Comparison of ENCODE assay signal across 8 mouse cellular contexts in genomic region chr2:31442480-31443160, GRCm38 (mm10). TPM values are rescaled to one million over a fixed set of nuclear protein-coding genes. Genes with fewer than 3 reads are reported as not detected.
DNase-seq lines count a peak whose midpoint lies in the region; ATAC-seq and TF ChIP-seq lines count a peak whose summit lies in the region.

No protein-coding gene starts in this region.

- DNase-seq in embryo, embryonic 10 days (ENCODE audit: low spot score), result peak; percentile 45
- DNase-seq in embryo, embryonic 10.5 days (ENCODE audit: low spot score), result no peak
- DNase-seq in urinary bladder, postnatal 14 days (ENCODE audit: low spot score), result peak; percentile 46
- DNase-seq in urinary bladder, adult 2 months (ENCODE audit: low spot score), result no peak
- DNase-seq in layer of hippocampus, adult 18-20 months (ENCODE audit: low spot score in 2 of 2), result peak; percentile 67 to 85
- DNase-seq in stomach, postnatal 0 days (ENCODE audit: low spot score), result peak; percentile 37
- no peak for DNase-seq in liver, postnatal 0 days
- DNase-seq in midbrain, embryonic 14.5 days, result no peak

- no peaks in the 10 kb centered on the region for H3K36me3 ChIP-seq in stomach, postnatal 0 days (ENCODE audit: control insufficient read depth, insufficient read depth, low read length)
- no peaks in the 10 kb centered on the region for H3K36me3 ChIP-seq in liver, postnatal 0 days (replicated peaks; ENCODE audit: insufficient read depth, low read length)
- H3K36me3 ChIP-seq in midbrain, embryonic 14.5 days (ENCODE audit: control insufficient read depth, insufficient read depth, low read length), result no peaks in the 10 kb centered on the region

- peak; percentile 90 for ATAC-seq in stomach, postnatal 0 days (ENCODE audit: low FRiP score, low TSS enrichment)
- no peak; the same call in 1 of the 2 replicates for ATAC-seq in liver, postnatal 0 days
- no peak for ATAC-seq in midbrain, embryonic 14.5 days (ENCODE audit: low FRiP score, low TSS enrichment)

- no peak for TF ChIP-seq CTCF in stomach, postnatal 0 days (IDR thresholded peaks at IDR 0.05; ENCODE audit: low read depth)
- no peak for TF ChIP-seq CTCF in liver, postnatal 0 days (IDR thresholded peaks at IDR 0.05; ENCODE audit: low read depth)

- H3K9me3 ChIP-seq in stomach, postnatal 0 days (ENCODE audit: control insufficient read depth, low read length), result no peaks in the 10 kb centered on the region
- H3K9me3 ChIP-seq in liver, postnatal 0 days (ENCODE audit: low read length), result no peaks in the 10 kb centered on the region
- no peaks in the 10 kb centered on the region for H3K9me3 ChIP-seq in midbrain, embryonic 14.5 days (ENCODE audit: control insufficient read depth, low read length)

- H3K27me3 ChIP-seq in stomach, postnatal 0 days (ENCODE audit: control insufficient read depth, insufficient read depth, low read length), result no peaks in the 10 kb centered on the region
- H3K27me3 ChIP-seq in liver, postnatal 0 days (ENCODE audit: insufficient read depth, low read length), result no peaks in the 10 kb centered on the region
- H3K27me3 ChIP-seq in midbrain, embryonic 14.5 days (ENCODE audit: control insufficient read depth, insufficient read depth, low read length), result no peaks in the 10 kb centered on the region

- WGBS in stomach, postnatal 0 days, result 59% methylated on average over 11 of the region's 11 CpGs
- 52% methylated on average over 11 of the region's 11 CpGs for WGBS in liver, postnatal 0 days (ENCODE audit: insufficient replicate concordance)
- WGBS in midbrain, embryonic 14.5 days, result 64% methylated on average over 11 of the region's 11 CpGs

- H3K4me3 ChIP-seq in stomach, postnatal 0 days (ENCODE audit: low read depth, low read length), result no peak overlapping the region
- H3K4me3 ChIP-seq in liver, postnatal 0 days (ENCODE audit: low read depth, low read length), result no peak overlapping the region
- H3K4me3 ChIP-seq in midbrain, embryonic 14.5 days (replicated peaks; ENCODE audit: low read depth, low read length), result no peak overlapping the region

- H3K27ac ChIP-seq in stomach, postnatal 0 days (replicated peaks), result no peak overlapping the region
- H3K27ac ChIP-seq in liver, postnatal 0 days (ENCODE audit: low read depth), result no peak overlapping the region
- no peak overlapping the region for H3K27ac ChIP-seq in midbrain, embryonic 14.5 days (replicated peaks; ENCODE audit: low read depth, low read length)

- no peak overlapping the region for H3K4me2 ChIP-seq in stomach, postnatal 0 days (replicated peaks; ENCODE audit: low read depth)
- no peak overlapping the region for H3K4me2 ChIP-seq in liver, postnatal 0 days (ENCODE audit: low read depth, low read length)
- no peak overlapping the region for H3K4me2 ChIP-seq in midbrain, embryonic 14.5 days (ENCODE audit: low read length)

- no peaks in the 10 kb centered on the region for H3K4me1 ChIP-seq in stomach, postnatal 0 days (replicated peaks; ENCODE audit: control insufficient read depth, insufficient read depth)
- no peaks in the 10 kb centered on the region for H3K4me1 ChIP-seq in liver, postnatal 0 days (ENCODE audit: insufficient read depth)
- H3K4me1 ChIP-seq in midbrain, embryonic 14.5 days (ENCODE audit: control insufficient read depth, insufficient read depth, low read length), result no peaks in the 10 kb centered on the region

- no peak overlapping the region for H3K9ac ChIP-seq in stomach, postnatal 0 days (ENCODE audit: low read length)
- no peak overlapping the region for H3K9ac ChIP-seq in liver, postnatal 0 days (replicated peaks)
- H3K9ac ChIP-seq in midbrain, embryonic 14.5 days (replicated peaks; ENCODE audit: low read length), result no peak overlapping the region

- no peak for TF ChIP-seq EP300 in stomach, postnatal 0 days (optimal IDR thresholded peaks at IDR 0.05)
- TF ChIP-seq EP300 in liver, postnatal 0 days (IDR thresholded peaks at IDR 0.05; ENCODE audit: low read depth), result no peak

RNA-seq across cellular contexts. Expression of gene Ass1, which starts 27.4 kb away (rescaled TPM):
- polyA plus RNA-seq in urinary bladder, adult 2 months (2012; rRNA removed), result 34.7 and 39.5 TPM in 2 replicates
- total RNA-seq in layer of hippocampus, adult 18-20 months (2021), result 10 to 100 TPM; 33.8 to 40.5 TPM
- polyA plus RNA-seq in stomach, postnatal 0 days (2015; fragmentation: Nextera tagmentation; extraction: Ambion mirVana), result 34.3 and 35.4 TPM in 2 replicates
- polyA plus RNA-seq in liver, postnatal 0 days (2015; fragmentation: Nextera tagmentation; extraction: Ambion mirVana), result 853 and 957 TPM in 2 replicates
- 7.4 and 8.5 TPM in 2 replicates for polyA plus RNA-seq in midbrain, embryonic 14.5 days (2014; fragmentation: Nextera tagmentation; extraction: Ambion mirVana)

Comparison
In these comparisons a context has a peak if more than half of its experiments do, and no peak if none do; other contexts are left out.
1. DNase-seq: peak in embryo, embryonic 10 days (single experiment), urinary bladder, postnatal 14 days (single experiment), layer of hippocampus, adult 18-20 months (2 of 2) and stomach, postnatal 0 days (single experiment); none in embryo, embryonic 10.5 days (single experiment), urinary bladder, adult 2 months (single experiment), liver, postnatal 0 days (single experiment) and midbrain, embryonic 14.5 days (single experiment).
2. RNA of gene Ass1, which starts 27.4 kb away (polyA plus RNA-seq): 853 to 957 TPM in liver, postnatal 0 days; 34.7 to 39.5 TPM in urinary bladder, adult 2 months, 34.3 to 35.4 TPM in stomach, postnatal 0 days and 7.4 to 8.5 TPM in midbrain, embryonic 14.5 days; every median in the first group is over 10 times any median in the second.